Mouse (Mus musculus): ENCODE results near the gene Snx5. TPM values are rescaled to one million over a fixed set of nuclear protein-coding genes. Genes with fewer than 3 reads are reported as not detected.

Gene Snx5
- total and polyA plus RNA-seq, 3 experiments, result 136 to 835 (median 213) TPM

- TF ChIP-seq ETS1 (IDR thresholded peaks at IDR 0.05; ENCODE audit: low read depth, low read length) (no peak), CHD2 (IDR thresholded peaks at IDR 0.05; ENCODE audit: low read length) (no peak), ZC3H11A (IDR thresholded peaks at IDR 0.05; ENCODE audit: low read depth, low read length) (no peak), E2F4 (IDR thresholded peaks at IDR 0.05; ENCODE audit: borderline replicate concordance, low read depth, low read length) (0 out of 2 replicates have a peak, but pooled peaks have one; percentile 32), CTCF (IDR thresholded peaks at IDR 0.05 in 2 of 3, conservative IDR thresholded peaks at IDR 0.05 in 1 of 3; ENCODE audit: control insufficient read depth in 1 of 3, insufficient read depth in 1 of 3, low read depth in 2 of 3, low read length in 3 of 3, poor library complexity in 1 of 3, severe bottlenecking in 1 of 3) (no peak), ZMIZ1 (IDR thresholded peaks at IDR 0.05; ENCODE audit: low read depth, low read length) (peak; percentile 40; the same call in 1 of the 2 replicates), GABPA (IDR thresholded peaks at IDR 0.05; ENCODE audit: low read depth, low read length) (no peak), MEF2A (IDR thresholded peaks at IDR 0.05; ENCODE audit: extremely low read depth, insufficient replicate concordance, low read depth, low read length, poor library complexity, severe bottlenecking) (no peak), JUND (IDR thresholded peaks at IDR 0.05; ENCODE audit: low read depth, low read length) (no peak), ZNF384 (IDR thresholded peaks at IDR 0.05; ENCODE audit: low read depth, low read length) (no peak), MAZ (IDR thresholded peaks at IDR 0.05; ENCODE audit: low read depth, low read length) (no peak), TCF12 (IDR thresholded peaks at IDR 0.05; ENCODE audit: low read depth, low read length) (no peak), NRF1 (IDR thresholded peaks at IDR 0.05; ENCODE audit: insufficient read depth, low read depth, low read length, poor library complexity, severe bottlenecking) (no peak)
Observed at GRCm38 (mm10) chr2:144248613-144249376, 21.9 kb downstream of the Snx5 start (continued).

GRCm38 (mm10) chr2:144247337-144247978 is 23.2 kb downstream of the Snx5 start:
- Histone ChIP-seq H3K9ac (ENCODE audit: control insufficient read depth, low read depth, low read length, poor library complexity, severe bottlenecking) (no peak overlapping the region), H3K27me3 (ENCODE audit: control insufficient read depth in 1 of 2, insufficient read depth in 2 of 2, low read length in 2 of 2) (no peaks in the 10 kb centered on the region), H3K9me3 (replicated peaks; ENCODE audit: insufficient read depth, low read length) (no peaks in the 10 kb centered on the region), H3K79me2 (ENCODE audit: control insufficient read depth, insufficient read depth, low read length, poor library complexity) (no peaks in the 10 kb centered on the region), H3K4me1 (ENCODE audit: control insufficient read depth in 1 of 2, insufficient read depth in 2 of 2, low read length in 2 of 2) (no peaks in the 10 kb centered on the region), H3K27ac (ENCODE audit: control insufficient read depth, low read depth, low read length) (no peak overlapping the region), H3K36me3 (ENCODE audit: control insufficient read depth in 1 of 2, insufficient read depth in 2 of 2, low read length in 2 of 2) (peaks cover 0 to 15% of the 10 kb centered on the region in 2 experiments; a peak in 2 of 4 replicates), H3K4me3 (ENCODE audit: control insufficient read depth in 1 of 2, insufficient read depth in 1 of 2, low read depth in 2 of 2, low read length in 2 of 2) (no peak overlapping the region)
- DNase-seq (ENCODE audit: low read depth, low spot score), result peak; percentile 83
- TF ChIP-seq MEF2A (IDR thresholded peaks at IDR 0.05; ENCODE audit: extremely low read depth, insufficient replicate concordance, low read depth, low read length, poor library complexity, severe bottlenecking) (no peak), POLR2AphosphoS2 (IDR thresholded peaks at IDR 0.05; ENCODE audit: low read length) (peak; percentile 81), POLR2AphosphoS5 (IDR thresholded peaks at IDR 0.05; ENCODE audit: borderline replicate concordance, low read depth, low read length) (0 out of 2 replicates have a peak, but pooled peaks have one; percentile 19), MAX (IDR thresholded peaks at IDR 0.05; ENCODE audit: low read length) (peak; percentile 47; the same call in 1 of the 2 replicates), POLR2A (IDR thresholded peaks at IDR 0.05; ENCODE audit: control insufficient read depth in 1 of 2, insufficient read depth in 1 of 2, low read depth in 1 of 2, low read length in 2 of 2, poor library complexity in 1 of 2) (peak in 1 of 2 experiments; percentile 66; a peak in 2 of 4 replicates), ELF1 (IDR thresholded peaks at IDR 0.05; ENCODE audit: low read depth, low read length) (no peak), MYC (IDR thresholded peaks at IDR 0.05; ENCODE audit: low read depth, low read length) (peak; percentile 75; the same call in 1 of the 2 replicates), SIN3A (IDR thresholded peaks at IDR 0.05; ENCODE audit: low read length) (0 out of 2 replicates have a peak, but pooled peaks have one; percentile 31)
